Mouse (Mus musculus) liver, embryonic 14.5 days (tissue): Measurements from ENCODE around the gene Vstm2a. TPM values are rescaled to one million over a fixed set of nuclear protein-coding genes. Genes with fewer than 3 reads are reported as not detected.

Experiments
- ATAC-seq: fragments of 200-750 bp; cut with Nextera tagmentation; 2 replicates; pipeline ENCODE4 v1.8.0; 2017; ENCODE audit warnings: moderate number of reproducible peaks, mild to moderate bottlenecking, moderate library complexity; ENCODE audit not compliant: insufficient read depth
- DNase-seq, 3 experiments: peaks; one replicate each; pipeline ENCODE4 v3.0.0-alpha.2; 2012 to 2013; ENCODE audit warnings: low read depth in 3 of 3, low spot score in 3 of 3
- H3K27ac ChIP-seq: fragments of 300-500 bp; sonication (generic); 2 replicates; pipeline ENCODE4 v1.5.1; 2014; ENCODE audit warnings: moderate library complexity, mild to moderate bottlenecking, control low read depth, inconsistent platforms
- H3K27me3 ChIP-seq: fragments of 300-500 bp; sonication (generic); 2 replicates; pipeline ENCODE4 v1.6.1; 2014; ENCODE audit warnings: mild to moderate bottlenecking, low read length, moderate library complexity; ENCODE audit not compliant: control insufficient read depth, insufficient read depth
- H3K36me3 ChIP-seq: fragments of 300-500 bp; sonication (generic); replicated peaks from 2 replicates; pipeline ENCODE4 v1.6.1; 2014; ENCODE audit warnings: low read depth; ENCODE audit not compliant: control insufficient read depth, insufficient read depth
- H3K4me1 ChIP-seq, 2 experiments: fragments of 200-500 bp in 1 of 2; fragments of 300-500 bp in 1 of 2; sonication (generic) in 1 of 2; replicated peaks; 2 replicates each; pipeline ENCODE4 v1.6.1; 2012 to 2014; ENCODE audit warnings: antibody characterized with exemption in 1 of 2, inconsistent platforms in 1 of 2, low read length in 1 of 2; ENCODE audit not compliant: control insufficient read depth in 2 of 2, insufficient read depth in 2 of 2
- H3K4me2 ChIP-seq: fragments of 300-500 bp; sonication (generic); 2 replicates; pipeline ENCODE4 v1.6.1; 2014; ENCODE audit warnings: low read depth, mild to moderate bottlenecking, control low read depth, moderate library complexity
- H3K4me3 ChIP-seq, 2 experiments: fragments of 200-500 bp in 1 of 2; fragments of 300-500 bp in 1 of 2; sonication (generic) in 1 of 2; 2 replicates each; pipeline ENCODE4 v1.5.1; 2012 to 2014; ENCODE audit warnings: low read depth in 2 of 2, low read length in 2 of 2, mild to moderate bottlenecking in 2 of 2, control low read depth in 1 of 2, inconsistent platforms in 1 of 2, moderate library complexity in 1 of 2; ENCODE audit not compliant: insufficient read depth in 1 of 2
- H3K9ac ChIP-seq: fragments of 300-500 bp; sonication (generic); replicated peaks from 2 replicates; pipeline ENCODE4 v1.6.1; 2014; ENCODE audit warnings: mild to moderate bottlenecking, control low read depth, moderate library complexity
- H3K9me3 ChIP-seq: fragments of 300-500 bp; sonication (generic); 2 replicates; pipeline ENCODE4 v1.6.1; 2016; ENCODE audit warnings: low read length, mixed read lengths; ENCODE audit not compliant: control insufficient read depth
- CTCF ChIP-seq: IDR thresholded peaks from 2 replicates; pipeline ENCODE4 v1.5.1; 2016; ENCODE audit warnings: antibody characterized with exemption, low read depth, control low read depth
- EP300 ChIP-seq: IDR thresholded peaks from 2 replicates; pipeline ENCODE4 v1.6.1; 2016; ENCODE audit warnings: antibody characterized with exemption, low read depth
- WGBS: fragments of 180-500 bp; shearing (Covaris S2); extraction: QIAGEN DNeasy Blood & Tissue Kit; methylation state at CpG from one replicate; pipeline ENCODE4 v1.1.7; 2014; ENCODE audit not compliant: insufficient replicate concordance; 5-methylcytosine and 5-hydroxymethylcytosine counted together
- polyA plus RNA-seq, 2 experiments: library from polyadenylated mRNA; depleted of rRNA in 1 of 2; stranded (reverse) in 1 of 2; unstranded in 1 of 2; fragments of >200 nt; fragmentation: Nextera tagmentation in 1 of 2; extraction: Ambion mirVana in 1 of 2; gene quantifications; 2 replicates each; pipeline versions ENCODE4 v1.2.1 to v1.2.3; 2012 to 2014

Gene Vstm2a
- polyA plus RNA-seq, 2 experiments: 0.02 TPM; not detected in 1

- DNase-seq (no peak), ATAC-seq (no peak)
- no peaks in the 10 kb centered on the region for H3K9me3 ChIP-seq
- no peak overlapping the region for H3K4me3 ChIP-seq
- no peaks in the 10 kb centered on the region for H3K4me1 ChIP-seq
- WGBS: 52% methylated on average over 1 of the region's 1 CpGs
- no peak overlapping the region for H3K4me2 ChIP-seq
- no peak overlapping the region for H3K9ac ChIP-seq
- H3K27me3 ChIP-seq: no peaks in the 10 kb centered on the region
- no peak for TF ChIP-seq EP300
- TF ChIP-seq CTCF: no peak
- no peak overlapping the region for H3K27ac ChIP-seq
- no peaks in the 10 kb centered on the region for H3K36me3 ChIP-seq
Measured at GRCm38 (mm10) chr11:16299960-16300359, 42.4 kb downstream of the Vstm2a start.

- DNase-seq (no peak), ATAC-seq (no peak)
- TF ChIP-seq CTCF (no peak), EP300 (no peak)
- H3K27ac ChIP-seq: no peak overlapping the region
- H3K4me2 ChIP-seq: no peak overlapping the region
- 70% methylated on average over 2 of the region's 2 CpGs for WGBS
- no peaks in the 10 kb centered on the region for H3K27me3 ChIP-seq
- no peak overlapping the region for H3K9ac ChIP-seq
- no peaks in the 10 kb centered on the region for H3K36me3 ChIP-seq
- H3K9me3 ChIP-seq: no peaks in the 10 kb centered on the region
- no peaks in the 10 kb centered on the region for H3K4me1 ChIP-seq
- no peak overlapping the region for H3K4me3 ChIP-seq
Measured at GRCm38 (mm10) chr11:16300709-16301108, 43.2 kb downstream of the Vstm2a start.

DNA sequence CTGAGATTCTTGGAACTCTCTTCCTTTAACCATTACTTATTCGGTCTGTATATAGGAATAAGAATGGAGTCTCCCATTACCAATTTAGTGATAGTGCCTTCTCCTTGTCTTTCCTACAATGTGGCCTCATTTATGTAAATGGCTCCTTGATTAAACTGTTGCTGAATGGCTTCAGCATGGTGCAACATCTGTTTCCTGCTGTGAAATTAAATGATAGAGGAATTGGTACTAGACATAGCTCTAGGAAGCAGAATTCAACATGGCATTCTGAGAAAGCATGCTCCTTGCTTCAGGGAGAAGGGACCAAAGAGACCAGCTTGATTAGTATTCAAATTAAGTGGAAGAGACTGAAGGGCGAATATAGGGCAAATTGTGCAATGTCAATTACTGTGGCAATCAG, 57.6 kb downstream of the Vstm2a start:
- Histone ChIP-seq H3K27me3 (no peaks in the 10 kb centered on the region), H3K36me3 (no peaks in the 10 kb centered on the region), H3K27ac (no peak overlapping the region), H3K4me1 (no peaks in the 10 kb centered on the region), H3K4me3 (no peak overlapping the region), H3K9me3 (no peaks in the 10 kb centered on the region), H3K9ac (no peak overlapping the region), H3K4me2 (no peak overlapping the region)
- no peak for DNase-seq
- no peak for ATAC-seq
- TF ChIP-seq CTCF: no peak
- TF ChIP-seq EP300: no peak
- WGBS: 46% methylated on average over 2 of the region's 2 CpGs

GRCm38 (mm10) chr11:16345179-16345578, 87.7 kb downstream of the Vstm2a start:
- Histone ChIP-seq H3K27me3 (no peaks in the 10 kb centered on the region), H3K4me1 (no peaks in the 10 kb centered on the region), H3K4me3 (no peak overlapping the region), H3K4me2 (no peak overlapping the region), H3K36me3 (no peaks in the 10 kb centered on the region), H3K27ac (no peak overlapping the region), H3K9me3 (no peaks in the 10 kb centered on the region), H3K9ac (no peak overlapping the region)
- DNase-seq (no peak), ATAC-seq (no peak)
- no peak for TF ChIP-seq CTCF
- TF ChIP-seq EP300: no peak
- WGBS: 32% methylated on average over 3 of the region's 3 CpGs

- ATAC-seq: no peak
- H3K27ac ChIP-seq: no peak overlapping the region
- 42% methylated on average over 3 of the region's 3 CpGs for WGBS
Measured at GRCm38 (mm10) chr11:16345676-16346075, 88.2 kb downstream of the Vstm2a start.

More at GRCm38 (mm10) chr11:16345676-16346075, 88.2 kb downstream of the Vstm2a start:
- Histone ChIP-seq H3K4me2 (no peak overlapping the region), H3K9ac (no peak overlapping the region), H3K36me3 (no peaks in the 10 kb centered on the region), H3K4me3 (no peak overlapping the region), H3K9me3 (no peaks in the 10 kb centered on the region), H3K27me3 (no peaks in the 10 kb centered on the region), H3K4me1 (no peaks in the 10 kb centered on the region)
- DNase-seq: no peak
- no peak for TF ChIP-seq EP300
- TF ChIP-seq CTCF: no peak
